Mouse (Mus musculus) thymus, adult 2 months (tissue): ENCODE results near the gene Ticrr. TPM values are rescaled to one million over a fixed set of nuclear protein-coding genes. Genes with fewer than 3 reads are reported as not detected.

Experiments used
- DNase-seq: peaks from one replicate; pipeline ENCODE4 v3.0.0; 2021
- H3K27ac ChIP-seq: fragments of 200-500 bp; 2 replicates; pipeline ENCODE4 v1.5.1; 2012; ENCODE audit warnings: low read length, control low read depth; ENCODE audit not compliant: control insufficient read depth, insufficient read depth
- H3K27me3 ChIP-seq: fragments of 200-500 bp; 2 replicates; pipeline ENCODE4 v1.6.1; 2012; ENCODE audit warnings: mild to moderate bottlenecking, low read length, moderate library complexity, mixed read lengths; ENCODE audit not compliant: control insufficient read depth, insufficient read depth
- H3K36me3 ChIP-seq: fragments of 200-500 bp; 2 replicates; pipeline ENCODE4 v1.6.1; 2012; ENCODE audit warnings: mild to moderate bottlenecking, low read length, moderate library complexity; ENCODE audit not compliant: control insufficient read depth, insufficient read depth
- H3K4me1 ChIP-seq: fragments of 200-500 bp; replicated peaks from 2 replicates; pipeline ENCODE4 v1.6.1; 2012; ENCODE audit warnings: low read length; ENCODE audit not compliant: control insufficient read depth, insufficient read depth
- H3K4me3 ChIP-seq: fragments of 200-500 bp; 2 replicates; pipeline ENCODE4 v1.5.1; 2012; ENCODE audit warnings: mild to moderate bottlenecking, low read length, control low read depth, moderate library complexity; ENCODE audit not compliant: control insufficient read depth, insufficient read depth
- CTCF ChIP-seq: fragments of 200-500 bp; IDR thresholded peaks from 2 replicates; pipeline ENCODE4 v1.5.1; 2012; ENCODE audit warnings: mild to moderate bottlenecking, control low read depth, low read length, moderate library complexity, borderline replicate concordance; ENCODE audit not compliant: control insufficient read depth, poor library complexity, insufficient read depth; ENCODE audit errors: extremely low read depth
- POLR2A ChIP-seq: fragments of 200-500 bp; IDR thresholded peaks from 2 replicates; pipeline ENCODE4 v1.6.1; 2012; ENCODE audit warnings: mild to moderate bottlenecking, low read length, control low read depth, moderate library complexity; ENCODE audit not compliant: control insufficient read depth, poor library complexity, insufficient read depth; ENCODE audit errors: extremely low read depth
- WGBS: fragments of 180-500 bp; shearing (Covaris S2); methylation state at CpG from one replicate; pipeline ENCODE4 v1.1.7; 2018; 5-methylcytosine and 5-hydroxymethylcytosine counted together
- polyA plus RNA-seq: library from polyadenylated mRNA; depleted of rRNA; stranded (reverse); fragments of >200 nt; gene quantifications from 2 replicates; pipeline ENCODE4 v1.2.3, GENCODE M21; 2012

Gene Ticrr
- polyA plus RNA-seq, 1 experiment, result 7.7 TPM

GRCm38 (mm10) chr7:79670900-79671604 is 11.1 kb downstream of the Ticrr start:
- no peak overlapping the region for H3K27ac ChIP-seq
- no peak overlapping the region for H3K4me3 ChIP-seq
- peaks cover 56% of the 10 kb centered on the region for H3K36me3 ChIP-seq
- TF ChIP-seq CTCF (no peak), POLR2A (no peak)
- no peak for DNase-seq
- no peaks in the 10 kb centered on the region for H3K4me1 ChIP-seq
- no peaks in the 10 kb centered on the region for H3K27me3 ChIP-seq
- WGBS, result 98% methylated on average over 4 of the region's 4 CpGs

GRCm38 (mm10) chr7:79679186-79679585 is 19.2 kb downstream of the Ticrr start:
- H3K27ac ChIP-seq, result no peak overlapping the region
- H3K4me1 ChIP-seq, result no peaks in the 10 kb centered on the region
- H3K36me3 ChIP-seq, result peaks cover 62% of the 10 kb centered on the region
- no peak for TF ChIP-seq CTCF
- no peak for TF ChIP-seq POLR2A
- no peak overlapping the region for H3K4me3 ChIP-seq
- DNase-seq, result peak; percentile 26
- H3K27me3 ChIP-seq, result no peaks in the 10 kb centered on the region

GRCm38 (mm10) chr7:79680231-79680630 is 20.2 kb downstream of the Ticrr start:
- TF ChIP-seq POLR2A, result no peak
- no peak for TF ChIP-seq CTCF
- DNase-seq, result no peak
- Histone ChIP-seq H3K36me3 (peaks cover 59% of the 10 kb centered on the region), H3K4me3 (no peak overlapping the region), H3K27me3 (no peaks in the 10 kb centered on the region), H3K4me1 (no peaks in the 10 kb centered on the region), H3K27ac (no peak overlapping the region)
- 97% methylated on average over 2 of the region's 2 CpGs for WGBS

- no peak overlapping the region for H3K27ac ChIP-seq
- no peak for TF ChIP-seq POLR2A
- TF ChIP-seq CTCF, result no peak
- DNase-seq, result no peak
- H3K4me1 ChIP-seq, result no peaks in the 10 kb centered on the region
- H3K27me3 ChIP-seq, result no peaks in the 10 kb centered on the region
- no peak overlapping the region for H3K4me3 ChIP-seq
- H3K36me3 ChIP-seq, result peaks cover 43% of the 10 kb centered on the region
- 93% methylated on average over 8 of the region's 8 CpGs for WGBS
Measured at GRCm38 (mm10) chr7:79696495-79696894, 36.5 kb downstream of the Ticrr start.

GRCm38 (mm10) chr7:79702755-79703154 is 42.8 kb downstream of the Ticrr start:
- no peak overlapping the region for H3K27ac ChIP-seq
- 97% methylated on average over 16 of the region's 16 CpGs for WGBS

GRCm38 (mm10) chr7:79705210-79705609 is 45.2 kb downstream of the Ticrr start:
- TF ChIP-seq POLR2A (no peak), CTCF (no peak)
- Histone ChIP-seq H3K27me3 (no peaks in the 10 kb centered on the region; the same call in 1 of the 2 replicates), H3K4me1 (peaks cover 4% of the 10 kb centered on the region), H3K27ac (no peak overlapping the region), H3K36me3 (0 out of 2 replicates have a peak, but pooled peaks cover under 1% of the 10 kb centered on the region), H3K4me3 (no peak overlapping the region)
- DNase-seq, result no peak
- 94% methylated on average over 5 of the region's 5 CpGs for WGBS

More at GRCm38 (mm10) chr7:79702755-79703154, 42.8 kb downstream of the Ticrr start:
- TF ChIP-seq CTCF (no peak), POLR2A (no peak)
- H3K36me3 ChIP-seq, result peaks cover 13% of the 10 kb centered on the region; the same call in 1 of the 2 replicates
- no peaks in the 10 kb centered on the region for H3K27me3 ChIP-seq
- H3K4me3 ChIP-seq, result no peak overlapping the region
- no peak for DNase-seq
- H3K4me1 ChIP-seq, result no peaks in the 10 kb centered on the region
